Mouse (Mus musculus): ENCODE results near the gene Majin.

DNA sequence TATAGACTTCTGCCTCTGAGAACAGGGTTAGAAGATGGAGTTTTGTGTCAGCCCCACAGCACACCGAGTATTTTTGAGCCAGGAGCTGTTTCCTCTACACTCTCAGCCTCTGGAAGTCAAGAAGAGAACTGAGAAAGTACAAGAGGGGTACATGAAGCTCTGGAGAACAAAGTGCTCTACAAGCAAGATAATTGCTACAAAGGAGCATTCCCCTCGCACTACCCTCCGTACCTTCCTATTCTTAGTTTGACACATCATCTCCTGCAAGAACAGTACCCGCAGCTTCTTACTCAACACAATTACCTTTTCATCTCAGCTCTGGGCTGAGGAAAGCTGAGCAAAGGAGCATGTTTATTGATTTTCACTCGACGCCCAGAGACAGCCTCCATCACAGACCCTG is 34.4 kb downstream of the Majin start:
- TF ChIP-seq USF1 (IDR thresholded peaks at IDR 0.05; ENCODE audit: low read depth): no peak
- no peak for TF ChIP-seq CTCF (IDR thresholded peaks at IDR 0.05; ENCODE audit: control insufficient read depth, insufficient read depth, insufficient read length)
- TF ChIP-seq MAX (IDR thresholded peaks at IDR 0.05): no peak
- TF ChIP-seq MYOG (IDR thresholded peaks at IDR 0.05; ENCODE audit: control insufficient read depth, extremely low read depth, insufficient read length): no peak
- no peak for TF ChIP-seq CEBPB (IDR thresholded peaks at IDR 0.05; ENCODE audit: low read depth)
- no peak for TF ChIP-seq FOSL1 (IDR thresholded peaks at IDR 0.05; ENCODE audit: insufficient read depth, low read length, poor library complexity, severe bottlenecking)

Data from C2C12 (cell line).